Mouse (Mus musculus) forebrain, embryonic 13.5 days (tissue): Measurements from ENCODE around the gene Creb3l4. TPM values are rescaled to one million over a fixed set of nuclear protein-coding genes. Genes with fewer than 3 reads are reported as not detected.
A peak's percentile ranks its signal among the peaks of the same experiment; 100 is the strongest.

Experiments used
- ATAC-seq: fragments of 200-750 bp; cut with Nextera tagmentation; 2 replicates; pipeline ENCODE4 v1.8.0; 2017
- H3K27ac ChIP-seq: fragments of 300-500 bp; sonication (generic); 2 replicates; pipeline ENCODE4 v1.5.1; 2015; ENCODE audit warnings: inconsistent platforms, mild to moderate bottlenecking, moderate library complexity
- H3K27me3 ChIP-seq: fragments of 300-500 bp; sonication (generic); 2 replicates; pipeline ENCODE4 v1.6.1; 2015; ENCODE audit warnings: mild to moderate bottlenecking, inconsistent platforms
- H3K36me3 ChIP-seq: fragments of 300-500 bp; sonication (generic); 2 replicates; pipeline ENCODE4 v1.6.1; 2015; ENCODE audit warnings: mild to moderate bottlenecking, inconsistent platforms; ENCODE audit not compliant: poor library complexity, severe bottlenecking
- H3K4me1 ChIP-seq: fragments of 300-500 bp; sonication (generic); 2 replicates; pipeline ENCODE4 v1.6.1; 2015; ENCODE audit warnings: inconsistent platforms
- H3K4me2 ChIP-seq: fragments of 300-500 bp; sonication (generic); 2 replicates; pipeline ENCODE4 v1.6.1; 2015; ENCODE audit warnings: inconsistent platforms, mild to moderate bottlenecking, moderate library complexity
- H3K4me3 ChIP-seq: fragments of 300-500 bp; sonication (generic); 2 replicates; pipeline ENCODE4 v1.5.1; 2015; ENCODE audit warnings: mild to moderate bottlenecking, inconsistent platforms
- H3K9ac ChIP-seq: fragments of 300-500 bp; sonication (generic); 2 replicates; pipeline ENCODE4 v1.6.1; 2015; ENCODE audit warnings: mild to moderate bottlenecking, inconsistent platforms
- H3K9me3 ChIP-seq: fragments of 300-500 bp; sonication (generic); replicated peaks from 2 replicates; pipeline ENCODE4 v1.6.1; 2016; ENCODE audit warnings: inconsistent platforms
- WGBS: fragments of 180-500 bp; shearing (Covaris S2); methylation state at CpG from one replicate; pipeline ENCODE4 v1.1.7; 2015; 5-methylcytosine and 5-hydroxymethylcytosine counted together
- polyA plus RNA-seq: library from polyadenylated mRNA; unstranded; fragments of >200 nt; fragmentation: Nextera tagmentation; extraction: Ambion mirVana; gene quantifications from 2 replicates; pipeline ENCODE4 v1.2.1, GENCODE M21; 2015

Gene Creb3l4
- polyA plus RNA-seq, 1 experiment from 2014 or later, result 5.8 TPM

GRCm38 (mm10) chr3:90220531-90220951, 22.8 kb downstream of the Creb3l4 start:
- Histone ChIP-seq H3K27me3 (no peaks in the 10 kb centered on the region), H3K4me2 (peak overlapping the region; percentile 84), H3K4me3 (peak overlapping the region; percentile 44), H3K9me3 (no peaks in the 10 kb centered on the region), H3K9ac (peak overlapping the region; percentile 65), H3K27ac (peak overlapping the region; percentile 70), H3K36me3 (peaks cover 11% of the 10 kb centered on the region; the same call in 1 of the 2 replicates), H3K4me1 (peaks cover 13% of the 10 kb centered on the region)
- peak; percentile 84 for ATAC-seq
- WGBS, result under 1% methylated on average over 15 of the region's 20 CpGs

- H3K27ac ChIP-seq, result peak overlapping the region; percentile 70; the same call in 1 of the 2 replicates
- peak overlapping the region; percentile 44 for H3K4me3 ChIP-seq
- peak overlapping the region; percentile 65; the same call in 1 of the 2 replicates for H3K9ac ChIP-seq
- no peaks in the 10 kb centered on the region for H3K9me3 ChIP-seq
- peak; percentile 63 for ATAC-seq
- 10% methylated on average over 6 of the region's 6 CpGs for whole genome bisulfite sequencing
- peaks cover 8% of the 10 kb centered on the region; the same call in 1 of the 2 replicates for H3K36me3 ChIP-seq
- H3K4me2 ChIP-seq, result peak overlapping the region; percentile 84
- H3K4me1 ChIP-seq, result peaks cover 13% of the 10 kb centered on the region
- H3K27me3 ChIP-seq, result no peaks in the 10 kb centered on the region
These were observed 23.2 kb downstream of the Creb3l4 start for GRCm38 (mm10) chr3:90220088-90220487.

GRCm38 (mm10) chr3:90215825-90216380, 27.4 kb downstream of the Creb3l4 start:
- Histone ChIP-seq H3K9me3 (no peaks in the 10 kb centered on the region), H3K4me3 (no peak overlapping the region), H3K4me2 (no peak overlapping the region), H3K4me1 (peaks cover 33% of the 10 kb centered on the region), H3K36me3 (peaks cover 12% of the 10 kb centered on the region), H3K27ac (no peak overlapping the region), H3K27me3 (no peaks in the 10 kb centered on the region), H3K9ac (no peak overlapping the region)
- 52% methylated on average over 1 of the region's 1 CpGs for WGBS
- no peak for ATAC-seq

- Histone ChIP-seq H3K9me3 (no peaks in the 10 kb centered on the region), H3K27ac (peak overlapping the region; percentile 49), H3K9ac (peak overlapping the region; percentile 87), H3K4me2 (peak overlapping the region; percentile 94), H3K36me3 (peaks cover 28% of the 10 kb centered on the region), H3K4me1 (peaks cover 25% of the 10 kb centered on the region), H3K27me3 (no peaks in the 10 kb centered on the region), H3K4me3 (peak overlapping the region; percentile 95)
- WGBS, result 14% methylated on average over 12 of the region's 12 CpGs
- peak; percentile 56 for ATAC-seq
These were observed 29.2 kb downstream of the Creb3l4 start for GRCm38 (mm10) chr3:90213956-90214684.

GRCm38 (mm10) chr3:90213377-90213866, 29.9 kb downstream of the Creb3l4 start, which contains the start of the genes Rps27 and Rab13:
TSS of gene Rps27 (minus strand) at chr3:90213651.
TSS of gene Rab13 (plus strand) at chr3:90213695.
- Histone ChIP-seq H3K9ac (peak within 1 kb of the TSS; percentile 87), H3K9me3 (no peaks in the 10 kb centered on the region), H3K4me3 (peak within 1 kb of the TSS; percentile 95), H3K4me2 (peak within 1 kb of the TSS; percentile 94), H3K36me3 (peaks cover 35% of the 10 kb centered on the region), H3K27ac (peak within 1 kb of the TSS; percentile 84), H3K4me1 (peaks cover 25% of the 10 kb centered on the region), H3K27me3 (no peaks in the 10 kb centered on the region)
- peak; percentile 95 for ATAC-seq
- WGBS, result under 1% methylated on average over 42 of the region's 42 CpGs

GRCm38 (mm10) chr3:90212723-90213122, 30.6 kb downstream of the Creb3l4 start:
- peak overlapping the region; percentile 94 for H3K4me2 ChIP-seq
- no peaks in the 10 kb centered on the region for H3K9me3 ChIP-seq
- 15% methylated on average over 5 of the region's 5 CpGs for WGBS
- no peak for ATAC-seq
- peaks cover 42% of the 10 kb centered on the region for H3K36me3 ChIP-seq
- no peak overlapping the region for H3K27ac ChIP-seq
- H3K27me3 ChIP-seq, result no peaks in the 10 kb centered on the region
- H3K9ac ChIP-seq, result peak overlapping the region; percentile 87
- H3K4me3 ChIP-seq, result peak overlapping the region; percentile 95
- H3K4me1 ChIP-seq, result peaks cover 25% of the 10 kb centered on the region

- Histone ChIP-seq H3K4me1 (peaks cover 25% of the 10 kb centered on the region), H3K4me2 (peak overlapping the region; percentile 94), H3K4me3 (peak overlapping the region; percentile 95), H3K27me3 (no peaks in the 10 kb centered on the region), H3K9me3 (no peaks in the 10 kb centered on the region), H3K27ac (no peak overlapping the region), H3K36me3 (peaks cover 46% of the 10 kb centered on the region), H3K9ac (no peak overlapping the region)
- WGBS, result 84% methylated on average over 13 of the region's 13 CpGs
- no peak for ATAC-seq
These were observed 31.6 kb downstream of the Creb3l4 start for GRCm38 (mm10) chr3:90211475-90212398.

GRCm38 (mm10) chr3:90209908-90210566, 33.3 kb downstream of the Creb3l4 start:
- WGBS, result 96% methylated on average over 5 of the region's 5 CpGs
- Histone ChIP-seq H3K4me3 (no peak overlapping the region), H3K27me3 (no peaks in the 10 kb centered on the region), H3K36me3 (peaks cover 46% of the 10 kb centered on the region), H3K4me1 (peaks cover 25% of the 10 kb centered on the region), H3K9me3 (no peaks in the 10 kb centered on the region), H3K9ac (no peak overlapping the region), H3K27ac (no peak overlapping the region), H3K4me2 (no peak overlapping the region)
- ATAC-seq, result no peak

GRCm38 (mm10) chr3:90208662-90209061, 34.6 kb downstream of the Creb3l4 start:
- Histone ChIP-seq H3K27ac (no peak overlapping the region), H3K36me3 (peaks cover 46% of the 10 kb centered on the region), H3K4me2 (no peak overlapping the region), H3K9ac (no peak overlapping the region), H3K9me3 (no peaks in the 10 kb centered on the region), H3K4me1 (peaks cover 18% of the 10 kb centered on the region), H3K4me3 (no peak overlapping the region), H3K27me3 (no peaks in the 10 kb centered on the region)
- WGBS, result 87% methylated on average over 2 of the region's 2 CpGs
- ATAC-seq, result no peak

GRCm38 (mm10) chr3:90204582-90204981, 38.7 kb downstream of the Creb3l4 start:
- H3K9ac ChIP-seq, result no peak overlapping the region
- ATAC-seq, result no peak
- no peak overlapping the region for H3K4me2 ChIP-seq

GRCm38 (mm10) chr3:90203619-90204018, 39.7 kb downstream of the Creb3l4 start:
- 76% methylated on average over 5 of the region's 5 CpGs for WGBS
- Histone ChIP-seq H3K27me3 (no peaks in the 10 kb centered on the region), H3K27ac (no peak overlapping the region), H3K9me3 (no peaks in the 10 kb centered on the region), H3K4me2 (no peak overlapping the region), H3K4me3 (no peak overlapping the region), H3K9ac (no peak overlapping the region), H3K36me3 (peaks cover 13% of the 10 kb centered on the region), H3K4me1 (no peaks in the 10 kb centered on the region)
- ATAC-seq, result no peak

More at GRCm38 (mm10) chr3:90204582-90204981, 38.7 kb downstream of the Creb3l4 start:
- peaks cover 22% of the 10 kb centered on the region for H3K36me3 ChIP-seq
- no peaks in the 10 kb centered on the region for H3K27me3 ChIP-seq
- 98% methylated on average over 2 of the region's 2 CpGs for WGBS
- H3K27ac ChIP-seq, result no peak overlapping the region
- H3K4me1 ChIP-seq, result no peaks in the 10 kb centered on the region
- H3K4me3 ChIP-seq, result no peak overlapping the region
- no peaks in the 10 kb centered on the region for H3K9me3 ChIP-seq
